In genomic region chr16:92620841-92621518, GRCm38 (mm10) we compare ENCODE assay signal across 13 mouse cellular contexts.
DNase-seq lines count a peak whose midpoint lies in the region; ATAC-seq and TF ChIP-seq lines count a peak whose summit lies in the region.
"Had no signal": no experiment of that assay in that cellular context is flagged by ENCODE, and none has a peak within 500 bp of the region (broad histone marks: within the 10 kb centered on the region; RNA-seq: fewer than 3 reads in every experiment).

No protein-coding gene starts in this region.

- no peak overlapping the region for H3K4me3 ChIP-seq in kidney, adult 2 months (ENCODE audit: insufficient read depth, low read depth, low read length)
- H3K4me3 ChIP-seq: intestine, embryonic 15.5 days had no signal

- no peak for TF ChIP-seq POLR2A in kidney, adult 2 months (IDR thresholded peaks at IDR 0.05; ENCODE audit: low read depth, low read length)

- no peaks in the 10 kb centered on the region for H3K27me3 ChIP-seq in kidney, adult 2 months (replicated peaks; ENCODE audit: control insufficient read depth, insufficient read depth, low read length)
- H3K27me3 ChIP-seq: intestine, embryonic 15.5 days had no signal

- H3K36me3 ChIP-seq in kidney, adult 2 months (ENCODE audit: control insufficient read depth, insufficient read depth, low read length), result no peaks in the 10 kb centered on the region
- H3K36me3 ChIP-seq: intestine, embryonic 15.5 days had no signal

- peak; percentile 25 for DNase-seq in adrenal gland, adult 2 months
- no peak for DNase-seq in adrenal gland, adult (ENCODE audit: inconsistent age in 2 of 2, low spot score in 1 of 2)
- peak; percentile 44 for DNase-seq in CD4-positive, CD25-positive, alpha-beta regulatory T cell, adult 2 months (ENCODE audit: low read depth, low spot score)
- DNase-seq in left cerebral cortex, adult 11 months (ENCODE audit: low spot score), result no peak
- no peak for DNase-seq in kidney, adult 2 months
- no peak for DNase-seq in kidney, adult 18-20 months
- DNase-seq: embryo, embryonic 11 days; heart, postnatal 10 days; lung, postnatal 14 days; right cerebral cortex, adult 18-20 months had no signal

- 53% methylated on average over 10 of the region's 10 CpGs for WGBS in kidney, adult 2 months

- no peak for TF ChIP-seq CTCF in kidney, adult 2 months (conservative IDR thresholded peaks at IDR 0.05; ENCODE audit: insufficient read depth, insufficient read length, low read depth, low read length)

- no peak overlapping the region for H3K27ac ChIP-seq in kidney, adult 2 months (ENCODE audit: insufficient read depth, low read depth, low read length)
- H3K27ac ChIP-seq: intestine, embryonic 15.5 days had no signal

- peak; percentile 77 for ATAC-seq in common myeloid progenitor, adult 5-6 weeks (replicated peaks; ENCODE audit: low read depth, poor library complexity, severe bottlenecking)
- peak; percentile 87 for ATAC-seq in megakaryocyte progenitor cell, adult 5-6 weeks (replicated peaks; ENCODE audit: poor library complexity)
- ATAC-seq: intestine, embryonic 15.5 days had no signal

- no peaks in the 10 kb centered on the region for H3K4me1 ChIP-seq in kidney, adult 2 months (ENCODE audit: control insufficient read depth, insufficient read depth, low read length)
- H3K4me1 ChIP-seq: intestine, embryonic 15.5 days had no signal

Comparison
In these comparisons a context has a peak if more than half of its experiments do, and no peak if none do; other contexts are left out.
1. DNase-seq: peak in adrenal gland, adult 2 months (single experiment) and CD4-positive, CD25-positive, alpha-beta regulatory T cell, adult 2 months (single experiment); none in adrenal gland, adult (0 of 2), left cerebral cortex, adult 11 months (single experiment), kidney, adult 2 months (single experiment) and kidney, adult 18-20 months (single experiment).